Mouse (Mus musculus) hindbrain, embryonic 12.5 days (tissue): ENCODE data around the gene Zbed5. TPM values are rescaled to one million over a fixed set of nuclear protein-coding genes. Genes with fewer than 3 reads are reported as not detected.
"Not testable (repeated sequence)": the region's sequence is repeated elsewhere in the genome, so short reads cannot be mapped to it uniquely, and the experiment has no call there.

Experiments used
- ATAC-seq: fragments of 200-750 bp; cut with Nextera tagmentation; 2 replicates; pipeline ENCODE4 v1.8.0; 2017; ENCODE audit warnings: moderate TSS enrichment; ENCODE audit not compliant: low FRiP score
- H3K27ac ChIP-seq: fragments of 300-500 bp; sonication (generic); 2 replicates; pipeline ENCODE4 v1.5.1; 2016; ENCODE audit warnings: mild to moderate bottlenecking
- H3K27me3 ChIP-seq: fragments of 300-500 bp; sonication (generic); 2 replicates; pipeline ENCODE4 v1.6.1; 2016; ENCODE audit warnings: mild to moderate bottlenecking
- H3K36me3 ChIP-seq: fragments of 300-500 bp; sonication (generic); 2 replicates; pipeline ENCODE4 v1.6.1; 2016; ENCODE audit warnings: mild to moderate bottlenecking
- H3K4me1 ChIP-seq: fragments of 300-500 bp; sonication (generic); 2 replicates; pipeline ENCODE4 v1.6.1; 2016
- H3K4me2 ChIP-seq: fragments of 300-500 bp; sonication (generic); replicated peaks from 2 replicates; pipeline ENCODE4 v1.6.1; 2016; ENCODE audit warnings: mild to moderate bottlenecking
- H3K4me3 ChIP-seq: fragments of 300-500 bp; sonication (generic); 2 replicates; pipeline ENCODE4 v1.5.1; 2016; ENCODE audit warnings: mild to moderate bottlenecking
- H3K9ac ChIP-seq: fragments of 300-500 bp; sonication (generic); 2 replicates; pipeline ENCODE4 v1.6.1; 2016; ENCODE audit warnings: mild to moderate bottlenecking, moderate library complexity
- H3K9me3 ChIP-seq: fragments of 300-500 bp; sonication (generic); replicated peaks from 2 replicates; pipeline ENCODE4 v1.6.1; 2016; ENCODE audit warnings: mild to moderate bottlenecking
- WGBS: fragments of 180-500 bp; shearing (Covaris S2); methylation state at CpG from one replicate; pipeline ENCODE4 v1.1.7; 2016; 5-methylcytosine and 5-hydroxymethylcytosine counted together
- polyA plus RNA-seq: library from polyadenylated mRNA; unstranded; fragments of >200 nt; fragmentation: Nextera tagmentation; extraction: Ambion mirVana; gene quantifications from 2 replicates; pipeline ENCODE4 v1.2.1, GENCODE M21; 2016

The Zbed5 gene
- polyA plus RNA-seq, 1 experiment from 2014 or later: 10.9 TPM

- H3K27ac ChIP-seq: no peak overlapping the region
- H3K9me3 ChIP-seq: no peaks in the 10 kb centered on the region
- 76% methylated on average over 9 of the region's 9 CpGs for WGBS
- H3K4me3 ChIP-seq: no peak overlapping the region
- no peak overlapping the region for H3K4me2 ChIP-seq
- no peaks in the 10 kb centered on the region for H3K4me1 ChIP-seq
- ATAC-seq: no peak
- H3K27me3 ChIP-seq: no peaks in the 10 kb centered on the region
- H3K36me3 ChIP-seq: peaks cover 26% of the 10 kb centered on the region
- no peak overlapping the region for H3K9ac ChIP-seq
Observed at GRCm38 (mm10) chr5:129877731-129878455, 17.6 kb upstream of the Zbed5 start.

GRCm38 (mm10) chr5:129878946-129879345 is 16.6 kb upstream of the Zbed5 start:
- Histone ChIP-seq H3K27me3 (no peaks in the 10 kb centered on the region), H3K4me1 (no peaks in the 10 kb centered on the region), H3K4me2 (no peak overlapping the region), H3K27ac (no peak overlapping the region), H3K9me3 (no peaks in the 10 kb centered on the region), H3K36me3 (peaks cover 32% of the 10 kb centered on the region), H3K9ac (no peak overlapping the region), H3K4me3 (no peak overlapping the region)
- ATAC-seq: no peak
- WGBS: 70% methylated on average over 2 of the region's 2 CpGs

GRCm38 (mm10) chr5:129879888-129880287 is 15.6 kb upstream of the Zbed5 start:
- 76% methylated on average over 3 of the region's 3 CpGs for WGBS
- Histone ChIP-seq H3K27ac (no peak overlapping the region), H3K27me3 (no peaks in the 10 kb centered on the region), H3K9ac (no peak overlapping the region), H3K4me2 (no peak overlapping the region), H3K4me1 (0 out of 2 replicates have a peak, but pooled peaks cover 3% of the 10 kb centered on the region), H3K4me3 (no peak overlapping the region), H3K36me3 (peaks cover 40% of the 10 kb centered on the region), H3K9me3 (no peaks in the 10 kb centered on the region)
- ATAC-seq: no peak

DNA sequence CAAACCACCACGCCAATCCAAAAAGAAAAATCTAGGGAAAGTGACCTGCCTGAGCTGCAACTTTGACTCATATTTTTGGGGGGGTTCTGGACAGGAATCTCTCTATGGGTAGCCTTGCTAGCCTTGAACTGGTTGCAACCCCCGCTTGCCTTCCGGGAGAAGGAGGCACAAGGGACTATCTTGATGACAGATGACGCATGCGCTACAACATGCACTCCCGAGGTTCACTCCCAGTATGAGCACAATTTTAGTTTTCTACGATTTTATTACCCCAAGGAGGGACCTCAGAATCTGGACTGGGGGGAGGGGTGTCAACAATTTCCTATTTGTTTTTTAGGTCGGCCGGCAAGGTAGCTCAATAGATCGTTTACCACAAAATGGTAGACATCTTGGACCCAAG is 9.3 kb upstream of the Zbed5 start:
- H3K27ac ChIP-seq: no peak overlapping the region
- no peaks in the 10 kb centered on the region for H3K9me3 ChIP-seq
- H3K36me3 ChIP-seq: peaks cover 24% of the 10 kb centered on the region
- peak overlapping the region; percentile 65 for H3K4me2 ChIP-seq
- peak overlapping the region; percentile 80 for H3K4me3 ChIP-seq
- ATAC-seq: no peak
- H3K27me3 ChIP-seq: no peaks in the 10 kb centered on the region
- H3K4me1 ChIP-seq: peaks cover 16% of the 10 kb centered on the region
- WGBS: 41% methylated on average over 10 of the region's 10 CpGs
- H3K9ac ChIP-seq: peak overlapping the region; percentile 81

DNA sequence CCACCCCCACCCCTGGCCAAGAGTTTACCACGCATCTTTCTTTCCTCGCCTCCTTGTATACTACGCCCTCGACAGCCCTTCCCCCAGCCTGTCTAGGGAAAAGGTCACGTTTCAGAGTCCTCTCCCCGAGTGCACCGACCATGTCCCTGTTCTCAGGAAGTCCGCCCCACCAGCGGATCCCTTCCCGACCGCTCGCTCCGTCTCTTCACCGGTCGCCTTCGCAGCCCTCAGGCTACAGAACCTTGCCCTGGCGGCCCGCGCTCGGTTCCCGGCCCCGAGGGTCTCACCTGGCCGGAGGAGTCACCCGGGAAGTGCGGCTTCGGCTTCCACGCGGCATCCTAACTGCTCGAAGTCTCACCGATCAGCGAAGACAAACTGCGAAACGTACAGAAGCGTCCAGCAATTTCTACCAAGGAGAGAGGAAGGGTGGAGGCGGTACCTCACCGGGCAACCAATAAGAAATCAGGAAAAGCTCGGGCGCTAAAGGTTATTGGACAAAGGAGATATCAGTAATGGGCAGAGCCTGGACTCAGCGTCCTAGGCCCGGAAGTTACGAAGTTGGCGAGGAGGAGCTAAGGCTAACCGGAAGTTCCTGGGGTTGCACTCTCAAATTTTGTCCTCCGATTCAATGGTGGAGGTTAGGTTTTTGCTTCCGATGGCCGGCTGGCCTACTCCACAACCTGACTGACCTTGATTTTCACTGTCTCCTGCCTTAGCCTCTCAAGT is 8.4 kb upstream of the Zbed5 start, which contains the start of gene Chchd2:
Chchd2 (minus strand) TSS at position 560 of the 726 bp plus-strand sequence.
- H3K36me3 ChIP-seq: peaks cover 17% of the 10 kb centered on the region
- H3K27me3 ChIP-seq: no peaks in the 10 kb centered on the region
- H3K4me1 ChIP-seq: peaks cover 16% of the 10 kb centered on the region
- under 1% methylated on average over 46 of the region's 46 CpGs for WGBS
- peak within 1 kb of the TSS; percentile 65 for H3K4me2 ChIP-seq
- no peaks in the 10 kb centered on the region for H3K9me3 ChIP-seq
- peak within 1 kb of the TSS; percentile 80 for H3K4me3 ChIP-seq
- peak within 1 kb of the TSS; percentile 81 for H3K9ac ChIP-seq
- ATAC-seq: peak; percentile 100
- H3K27ac ChIP-seq: peak within 1 kb of the TSS; percentile 93

GRCm38 (mm10) chr5:129890390-129890789 is 5.1 kb upstream of the Zbed5 start:
- not testable (repeated sequence) for H3K27me3 ChIP-seq, H3K4me2 ChIP-seq, H3K27ac ChIP-seq, H3K9me3 ChIP-seq, H3K4me3 ChIP-seq, ATAC-seq, H3K9ac ChIP-seq, H3K36me3 ChIP-seq
- H3K4me1 ChIP-seq: peaks cover 10% of the 10 kb centered on the region
- WGBS: 76% methylated on average over 7 of the region's 7 CpGs

DNA sequence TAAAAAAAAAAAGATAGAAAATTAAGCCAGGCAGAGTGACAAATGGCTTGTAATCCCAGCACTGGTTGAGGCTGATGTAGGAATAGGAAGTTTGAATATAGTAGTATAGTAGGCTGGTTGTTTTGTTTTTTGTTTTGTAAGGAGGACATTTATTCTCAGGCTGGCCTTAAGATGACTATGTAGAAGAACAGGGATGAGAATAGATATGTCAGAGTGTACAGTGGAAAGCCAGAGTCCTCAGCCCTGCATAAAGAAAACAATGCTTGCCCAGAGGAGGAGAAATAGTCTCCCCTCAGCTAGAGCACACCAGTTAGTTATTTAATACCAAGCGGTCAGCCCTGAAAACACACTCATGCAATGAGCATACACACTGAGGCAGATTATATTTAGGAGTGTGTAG is 2.9 kb downstream of the Zbed5 start, which contains the start of gene Phkg1:
Phkg1 (minus strand) TSS at position 101 of the 400 bp plus-strand sequence.
- Histone ChIP-seq H3K27ac (no peak within 1 kb of the TSS), H3K36me3 (peaks cover 14% of the 10 kb centered on the region; the same call in 1 of the 2 replicates), H3K4me1 (peaks cover 6% of the 10 kb centered on the region; the same call in 1 of the 2 replicates), H3K4me3 (no peak within 1 kb of the TSS), H3K27me3 (no peaks in the 10 kb centered on the region), H3K4me2 (no peak within 1 kb of the TSS), H3K9ac (no peak within 1 kb of the TSS), H3K9me3 (no peaks in the 10 kb centered on the region)
- 100% methylated on average over 1 of the region's 1 CpGs for whole genome bisulfite sequencing
- ATAC-seq: no peak

DNA sequence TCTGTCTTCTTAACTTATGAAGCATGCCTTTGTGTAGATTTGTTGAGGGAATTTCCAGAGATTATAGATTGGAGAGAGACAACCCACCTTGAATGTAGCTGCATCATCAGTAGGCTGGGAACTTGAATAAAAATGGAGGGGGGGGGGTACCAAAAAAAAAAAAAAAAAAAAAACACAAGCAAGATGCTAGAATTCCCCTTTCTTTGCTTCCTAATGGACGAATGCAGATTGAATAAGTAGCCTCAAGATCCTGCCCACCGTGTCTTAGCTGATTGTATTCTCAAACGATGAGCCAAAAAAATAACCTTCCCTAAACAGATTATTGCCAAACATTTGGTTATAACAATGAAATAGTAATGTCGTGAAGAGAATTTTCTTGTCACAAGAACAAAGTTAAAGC is 12.3 kb downstream of the Zbed5 start:
- WGBS: 29% methylated on average over 4 of the region's 4 CpGs
- peak overlapping the region; percentile 78 for H3K4me2 ChIP-seq
- H3K4me3 ChIP-seq: peak overlapping the region; percentile 64
- H3K4me1 ChIP-seq: peaks cover 5% of the 10 kb centered on the region; the same call in 1 of the 2 replicates
- no peak for ATAC-seq
- H3K27me3 ChIP-seq: no peaks in the 10 kb centered on the region
- H3K9me3 ChIP-seq: no peaks in the 10 kb centered on the region
- H3K27ac ChIP-seq: peak overlapping the region; percentile 98
- 0 out of 2 replicates have a peak, but pooled peaks cover 2% of the 10 kb centered on the region for H3K36me3 ChIP-seq
- peak overlapping the region; percentile 77 for H3K9ac ChIP-seq

- peak within 1 kb of the TSS; percentile 98 for H3K27ac ChIP-seq
- WGBS: under 1% methylated on average over 63 of the region's 63 CpGs
- no peaks in the 10 kb centered on the region for H3K36me3 ChIP-seq
- ATAC-seq: peak; percentile 97
- H3K4me1 ChIP-seq: peaks cover 5% of the 10 kb centered on the region; the same call in 1 of the 2 replicates
- no peaks in the 10 kb centered on the region for H3K27me3 ChIP-seq
- peak within 1 kb of the TSS; percentile 64 for H3K4me3 ChIP-seq
- peak within 1 kb of the TSS; percentile 78 for H3K4me2 ChIP-seq
- peak within 1 kb of the TSS; percentile 77 for H3K9ac ChIP-seq
- no peaks in the 10 kb centered on the region for H3K9me3 ChIP-seq
Observed at GRCm38 (mm10) chr5:129908242-129908965, 12.9 kb downstream of the Zbed5 start, which contains the start of gene Nupr1l. Gene Nupr1l (plus strand): TSS chr5:129908540.

DNA sequence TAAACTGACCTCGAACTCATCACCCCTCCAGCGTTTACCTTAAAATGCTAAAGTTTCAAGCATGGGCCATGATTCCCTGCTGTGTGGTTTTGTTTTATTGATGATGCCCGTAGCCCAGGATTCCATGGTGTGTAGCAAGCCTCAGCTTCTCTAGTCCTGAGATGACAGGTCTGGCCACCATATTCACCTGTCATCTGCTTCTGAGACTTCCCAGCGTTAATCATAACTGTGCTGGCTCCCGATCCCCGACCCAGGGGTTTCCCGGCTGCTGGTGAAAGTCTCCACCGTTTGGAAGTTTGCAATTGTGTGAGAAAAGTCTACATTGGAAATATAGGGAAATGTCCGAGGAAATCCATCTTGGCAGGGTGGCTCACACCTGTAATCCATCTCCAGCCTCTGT is 13.6 kb downstream of the Zbed5 start:
- H3K9me3 ChIP-seq: no peaks in the 10 kb centered on the region
- ATAC-seq: peak; percentile 37; the same call in 1 of the 2 replicates
- peak overlapping the region; percentile 78 for H3K4me2 ChIP-seq
- H3K36me3 ChIP-seq: no peaks in the 10 kb centered on the region
- WGBS: 72% methylated on average over 9 of the region's 9 CpGs
- H3K9ac ChIP-seq: peak overlapping the region; percentile 77
- peak overlapping the region; percentile 64 for H3K4me3 ChIP-seq
- H3K27me3 ChIP-seq: no peaks in the 10 kb centered on the region
- peak overlapping the region; percentile 98; the same call in 1 of the 2 replicates for H3K27ac ChIP-seq
- H3K4me1 ChIP-seq: peaks cover 5% of the 10 kb centered on the region; the same call in 1 of the 2 replicates

GRCm38 (mm10) chr5:129909591-129909990 is 14.1 kb downstream of the Zbed5 start:
- 82% methylated on average over 7 of the region's 7 CpGs for WGBS
- H3K4me3 ChIP-seq: no peak overlapping the region
- H3K4me2 ChIP-seq: 0 out of 2 replicates have a peak overlapping the region, but pooled peaks have one; percentile 78

More at GRCm38 (mm10) chr5:129909591-129909990, 14.1 kb downstream of the Zbed5 start:
- Histone ChIP-seq H3K4me1 (peaks cover 5% of the 10 kb centered on the region; the same call in 1 of the 2 replicates), H3K36me3 (no peaks in the 10 kb centered on the region), H3K27me3 (no peaks in the 10 kb centered on the region), H3K9me3 (no peaks in the 10 kb centered on the region), H3K27ac (no peak overlapping the region), H3K9ac (no peak overlapping the region)
- no peak for ATAC-seq
